Mouse (Mus musculus) G1E (cell line): ENCODE data around the gene Ppp1r1a. TPM values are rescaled to one million over a fixed set of nuclear protein-coding genes. Genes with fewer than 3 reads are reported as not detected.

Experiments used
- ATAC-seq: 2 replicates; pipeline ENCODE4 v1.8.0; 2016; ENCODE audit warnings: mild to moderate bottlenecking; ENCODE audit not compliant: insufficient number of reproducible peaks, poor library complexity, low FRiP score, severe bottlenecking; ENCODE audit errors: extremely low read depth
- DNase-seq: peaks from one replicate; pipeline ENCODE4 v3.0.0; 2012; ENCODE audit warnings: low spot score
- H3K27me3 ChIP-seq: 2 replicates; pipeline ENCODE4 v1.6.1; 2012; ENCODE audit warnings: mild to moderate bottlenecking, low read length, inconsistent platforms; ENCODE audit not compliant: insufficient read depth
- H3K36me3 ChIP-seq: replicated peaks from 2 replicates; pipeline ENCODE3; 2012; ENCODE audit warnings: mild to moderate bottlenecking, inconsistent platforms
- H3K4me1 ChIP-seq: 2 replicates; pipeline ENCODE4 v1.6.1; 2012; ENCODE audit warnings: low read depth, low read length, inconsistent platforms, mixed read lengths; ENCODE audit not compliant: insufficient read depth
- H3K4me3 ChIP-seq: 2 replicates; pipeline ENCODE4 v1.5.1; 2012; ENCODE audit warnings: low read depth, mild to moderate bottlenecking, inconsistent platforms, low read length, moderate library complexity, mixed read lengths
- H3K9me3 ChIP-seq: replicated peaks from 2 replicates; pipeline ENCODE4 v1.6.1; 2012; ENCODE audit warnings: inconsistent platforms
- CTCF ChIP-seq: IDR thresholded peaks from 2 replicates; pipeline ENCODE4 v1.5.1; 2012; ENCODE audit warnings: low read depth, low read length, inconsistent platforms, mixed read lengths
- GATA1 ChIP-seq: IDR thresholded peaks from 2 replicates; pipeline ENCODE4 v1.6.1; 2012; ENCODE audit warnings: borderline replicate concordance, low read length, inconsistent platforms, mixed read lengths
- GATA2 ChIP-seq: IDR thresholded peaks from 2 replicates; pipeline ENCODE4 v1.6.1; 2012; ENCODE audit warnings: low read depth, low read length, inconsistent platforms, borderline replicate concordance
- POLR2AphosphoS5 ChIP-seq: IDR thresholded peaks from 2 replicates; pipeline ENCODE4 v1.6.1; 2012; ENCODE audit warnings: low read depth, low read length, inconsistent platforms; ENCODE audit not compliant: insufficient replicate concordance
- TAL1 ChIP-seq: conservative IDR thresholded peaks from 2 replicates; pipeline ENCODE4 v1.6.1; 2012; ENCODE audit warnings: low read depth, low read length, inconsistent platforms, mixed read lengths
- polyA plus RNA-seq: library from polyadenylated mRNA; stranded (reverse); fragments of >175 nt; gene quantifications from 2 replicates; pipeline ENCODE4 v1.2.3, GENCODE M21; 2012
- total RNA-seq, 2 experiments: library from RNA; stranded (forward) in 1 of 2; stranded (reverse) in 1 of 2; fragments of 200-1000 nt in 1 of 2; fragments of >200 nt in 1 of 2; fragmentation: Nextera tagmentation in 1 of 2; gene quantifications; 2 replicates each; pipeline ENCODE4 v1.2.3; 2014 to 2017

Gene Ppp1r1a
- total and polyA plus RNA-seq, 3 experiments: not detected

DNA sequence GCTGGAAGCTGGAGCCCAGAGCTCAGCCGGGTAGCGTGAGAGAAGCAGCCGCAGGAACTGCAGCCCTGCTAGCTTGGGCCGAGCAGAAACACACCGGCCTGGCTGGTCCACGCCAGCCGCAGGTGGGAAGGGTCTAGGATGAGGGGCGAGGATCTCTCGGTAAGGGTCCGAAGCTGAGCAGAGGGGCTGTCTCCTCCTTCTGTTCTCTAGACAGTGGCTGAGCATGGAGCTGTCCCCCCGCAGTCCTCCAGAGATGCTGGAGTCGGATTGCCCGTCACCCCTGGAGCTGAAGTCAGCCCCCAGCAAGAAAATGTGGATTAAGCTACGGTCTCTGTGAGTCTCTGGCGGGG lies 34.6 kb downstream of the Ppp1r1a start:
- DNase-seq (no peak), ATAC-seq (no peak)
- Histone ChIP-seq H3K36me3 (peaks cover 12% of the 10 kb centered on the region), H3K4me1 (no peaks in the 10 kb centered on the region; the same call in 1 of the 2 replicates), H3K4me3 (no peak overlapping the region), H3K9me3 (no peaks in the 10 kb centered on the region), H3K27me3 (peaks cover 3% of the 10 kb centered on the region; the same call in 1 of the 2 replicates)
- TF ChIP-seq GATA1 (no peak), CTCF (no peak), GATA2 (no peak), POLR2AphosphoS5 (no peak), TAL1 (no peak)

DNA sequence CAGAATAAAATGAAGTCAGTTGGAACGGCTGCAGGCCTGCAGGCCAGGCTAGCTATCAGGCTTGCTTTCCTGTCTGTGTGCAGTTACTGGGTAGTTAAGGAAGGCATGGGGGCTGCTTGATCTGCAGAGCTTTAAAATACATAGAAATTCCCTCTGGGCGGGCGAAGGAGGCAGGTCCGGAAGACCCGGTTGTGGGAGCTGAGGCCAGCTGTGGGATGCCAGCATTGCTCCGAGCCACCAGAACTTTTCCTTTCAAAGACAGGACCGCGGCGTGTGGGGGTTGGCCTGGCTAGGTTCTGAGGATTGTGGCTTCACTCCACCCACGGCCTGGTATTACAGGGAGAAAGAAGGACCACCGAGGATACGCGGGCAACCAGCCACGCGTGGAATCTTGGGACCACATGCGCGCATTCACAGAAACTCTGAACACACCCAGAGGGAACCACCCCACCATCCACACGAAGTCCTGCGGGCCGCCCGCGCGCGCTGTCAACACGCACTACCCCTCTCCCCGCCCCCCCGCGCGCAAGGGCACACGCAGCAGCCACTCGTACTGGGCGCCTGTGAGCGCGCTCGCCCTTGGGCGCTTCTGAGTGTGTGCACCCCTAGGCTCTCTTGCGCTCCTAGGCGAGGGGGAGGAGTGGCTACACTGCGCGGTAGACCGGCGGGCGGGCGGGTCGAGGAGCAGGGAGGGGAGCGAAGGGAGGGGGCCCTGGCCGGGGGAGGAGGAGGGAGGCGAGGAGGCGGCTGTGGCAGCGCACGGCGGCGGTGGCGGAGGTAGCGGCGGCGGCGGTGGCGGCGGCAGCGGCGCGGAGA lies 35.2 kb downstream of the Ppp1r1a start, which contains the start of gene Pde1b:
Pde1b (plus strand) TSS at position 600 of the 816 bp plus-strand sequence.
- H3K27me3 ChIP-seq: peaks cover 3% of the 10 kb centered on the region; the same call in 1 of the 2 replicates
- no peak for DNase-seq
- peaks cover 17% of the 10 kb centered on the region for H3K36me3 ChIP-seq
- ATAC-seq: no peak
- TF ChIP-seq TAL1: no peak
- TF ChIP-seq POLR2AphosphoS5: no peak
- no peak for TF ChIP-seq GATA1
- no peak for TF ChIP-seq CTCF
- no peak for TF ChIP-seq GATA2
- H3K4me1 ChIP-seq: no peaks in the 10 kb centered on the region; the same call in 1 of the 2 replicates
- no peak within 1 kb of the TSS; the same call in 1 of the 2 replicates for H3K4me3 ChIP-seq
- no peaks in the 10 kb centered on the region for H3K9me3 ChIP-seq

DNA sequence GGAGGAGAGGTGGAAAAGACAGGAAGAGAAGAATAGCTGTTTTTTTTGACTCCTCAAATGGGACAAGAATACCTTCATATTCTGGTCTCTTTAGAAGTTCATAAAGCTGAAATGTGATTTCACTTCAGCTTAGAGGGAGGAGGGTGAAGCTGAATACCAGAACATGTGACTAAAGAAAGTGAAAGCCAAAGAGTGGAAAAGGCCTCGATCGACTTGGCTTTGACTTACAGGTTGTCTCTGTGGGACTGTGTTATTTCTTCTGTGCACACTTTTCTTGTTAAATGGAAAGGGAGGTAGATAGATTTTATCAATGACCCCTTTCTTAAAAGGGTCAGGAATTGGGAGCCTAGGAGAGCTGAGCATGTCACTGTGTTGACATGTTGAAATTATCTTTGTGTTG lies 36.6 kb downstream of the Ppp1r1a start:
- TF ChIP-seq GATA2: no peak
- TF ChIP-seq GATA1: no peak
- TF ChIP-seq POLR2AphosphoS5: no peak
- Histone ChIP-seq H3K9me3 (no peaks in the 10 kb centered on the region), H3K27me3 (peaks cover 3% of the 10 kb centered on the region; the same call in 1 of the 2 replicates), H3K4me1 (no peaks in the 10 kb centered on the region; the same call in 1 of the 2 replicates), H3K4me3 (no peak overlapping the region), H3K36me3 (peaks cover 29% of the 10 kb centered on the region)
- no peak for DNase-seq
- ATAC-seq: no peak

DNA sequence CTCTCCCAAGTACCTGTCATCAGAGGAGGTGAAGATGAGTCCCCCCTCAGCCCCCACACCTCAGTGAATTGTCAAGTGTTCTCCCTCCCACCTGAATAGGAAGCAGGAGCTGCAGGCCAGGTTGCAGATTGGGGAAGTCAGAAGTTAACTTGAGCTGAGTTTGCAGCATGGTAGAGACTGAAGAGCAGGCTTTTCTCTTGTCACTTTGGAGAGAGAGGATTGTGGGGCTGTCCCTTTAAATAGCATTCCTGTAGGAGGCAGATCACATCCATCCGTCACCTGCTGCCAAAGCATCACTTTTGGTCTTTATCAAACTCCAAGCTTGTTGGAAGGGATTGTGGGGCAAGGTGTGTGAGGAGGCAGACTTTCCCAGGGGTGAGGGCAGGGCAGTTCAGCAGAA lies 37.1 kb downstream of the Ppp1r1a start:
- Histone ChIP-seq H3K9me3 (no peaks in the 10 kb centered on the region), H3K36me3 (peaks cover 32% of the 10 kb centered on the region), H3K4me1 (no peaks in the 10 kb centered on the region; the same call in 1 of the 2 replicates), H3K4me3 (no peak overlapping the region), H3K27me3 (peaks cover 3% of the 10 kb centered on the region; the same call in 1 of the 2 replicates)
- no peak for TF ChIP-seq POLR2AphosphoS5
- no peak for TF ChIP-seq CTCF
- no peak for TF ChIP-seq GATA2
- no peak for TF ChIP-seq TAL1
- no peak for TF ChIP-seq GATA1
- DNase-seq (no peak), ATAC-seq (no peak)

DNA sequence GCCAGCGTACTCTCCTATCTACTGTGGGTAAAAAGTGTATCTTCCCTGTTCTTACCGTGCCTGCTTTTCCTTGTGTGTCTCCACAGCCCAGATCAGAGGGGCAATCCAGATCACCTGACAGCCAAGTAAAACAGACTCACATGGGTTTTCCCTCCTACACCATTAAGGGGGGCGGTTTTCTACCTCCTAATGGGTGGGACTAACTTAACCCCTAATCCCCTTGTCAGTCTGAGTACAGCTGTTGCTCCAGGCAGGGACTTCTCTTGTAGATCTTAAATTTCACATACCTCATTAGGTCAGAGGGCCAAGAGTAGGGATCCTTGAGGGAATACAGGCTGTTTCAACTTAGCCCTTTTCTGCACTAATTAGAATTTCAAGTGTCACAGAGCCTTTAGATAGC lies 39.6 kb downstream of the Ppp1r1a start:
- no peak for TF ChIP-seq TAL1
- H3K27me3 ChIP-seq: no peaks in the 10 kb centered on the region
- H3K9me3 ChIP-seq: no peaks in the 10 kb centered on the region
- H3K4me3 ChIP-seq: no peak overlapping the region
- no peak for DNase-seq
- H3K4me1 ChIP-seq: no peaks in the 10 kb centered on the region
- peaks cover 38% of the 10 kb centered on the region for H3K36me3 ChIP-seq
- no peak for ATAC-seq

DNA sequence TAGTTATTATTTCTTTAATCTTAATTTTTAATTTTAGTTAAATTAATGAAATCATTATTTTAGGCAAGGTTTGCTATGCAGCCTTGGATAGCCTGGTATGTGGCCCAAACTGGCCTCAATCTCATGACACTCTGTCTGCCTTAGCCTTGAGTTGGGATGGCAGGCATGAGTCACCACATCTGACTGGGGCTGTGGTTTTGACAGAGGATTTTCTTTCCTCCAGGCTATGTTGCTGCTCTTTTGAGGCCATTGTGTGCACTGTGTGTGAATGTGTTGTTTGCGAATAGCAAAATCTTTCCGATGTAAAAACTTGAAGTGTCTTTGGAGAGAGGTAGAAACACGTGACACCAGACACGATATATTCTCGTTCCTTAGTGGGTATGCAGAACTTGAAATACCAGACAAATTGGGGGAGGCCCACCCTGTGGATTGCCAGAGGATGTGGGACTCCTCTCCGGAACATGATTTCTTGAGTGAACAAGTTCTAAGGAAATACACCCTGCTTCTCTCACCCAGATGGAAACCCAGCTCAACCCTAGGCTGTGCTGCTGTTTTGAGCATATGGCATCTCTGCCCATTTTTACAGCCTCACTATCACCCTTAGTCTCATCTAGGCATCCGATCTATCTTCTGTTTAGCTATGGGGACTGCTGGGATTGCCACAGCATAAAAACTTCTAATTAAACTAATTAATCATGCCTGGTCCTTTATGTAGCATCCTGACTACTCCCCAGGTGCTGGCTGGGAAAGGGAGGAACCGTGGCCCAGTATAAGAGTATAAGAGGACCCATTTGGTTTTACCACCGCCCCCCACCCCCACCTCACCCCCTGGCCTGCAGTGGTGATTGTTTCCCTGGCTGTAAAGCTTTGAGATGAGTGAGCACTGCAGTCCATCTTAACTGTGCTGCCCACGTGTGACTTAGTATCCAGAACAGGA lies 41.3 kb downstream of the Ppp1r1a start:
- H3K36me3 ChIP-seq: peaks cover 37% of the 10 kb centered on the region

More for the DNA sequence above, 41.3 kb downstream of the Ppp1r1a start:
- TF ChIP-seq TAL1: no peak
- no peak for TF ChIP-seq GATA1
- no peak for TF ChIP-seq GATA2
- TF ChIP-seq POLR2AphosphoS5: no peak
- TF ChIP-seq CTCF: no peak
- DNase-seq: no peak
- Histone ChIP-seq H3K27me3 (no peaks in the 10 kb centered on the region), H3K9me3 (no peaks in the 10 kb centered on the region), H3K4me3 (no peak overlapping the region), H3K4me1 (no peaks in the 10 kb centered on the region)
- no peak for ATAC-seq
